Mouse (Mus musculus) megakaryocyte, adult 5-6 weeks (primary cell): ENCODE data around the gene Naif1. TPM values are rescaled to one million over a fixed set of nuclear protein-coding genes. Genes with fewer than 3 reads are reported as not detected.
"Not testable (repeated sequence)": the region's sequence is repeated elsewhere in the genome, so short reads cannot be mapped to it uniquely, and the experiment has no call there.

Experiments used
- ATAC-seq: 2 replicates; pipeline ENCODE4 v1.8.0; 2016; ENCODE audit warnings: mild to moderate bottlenecking, inconsistent platforms; ENCODE audit not compliant: poor library complexity, severe bottlenecking
- total RNA-seq, 2 experiments: library from RNA; stranded (forward) in 1 of 2; stranded (reverse) in 1 of 2; fragments of 153-499, 151-499 nt in 1 of 2; fragments of 221-1000, 200-1000 nt in 1 of 2; gene quantifications; 2 replicates each; pipeline versions ENCODE4 v1.2.3 to v1.2.4; 2015 to 2017

The Naif1 gene
- total RNA-seq, 2 experiments from 2014 or later = 3.2 to 3.5 TPM

GRCm38 (mm10) chr2:32453641-32454303, 3.5 kb downstream of the Naif1 start:
- ATAC-seq = no peak

- no peak for ATAC-seq
Measured at GRCm38 (mm10) chr2:32454633-32455032, 4.4 kb downstream of the Naif1 start.

- ATAC-seq = no peak
Measured at GRCm38 (mm10) chr2:32455101-32455500, 4.8 kb downstream of the Naif1 start.

- no peak for ATAC-seq
Measured at GRCm38 (mm10) chr2:32458300-32458699, 8.0 kb downstream of the Naif1 start.

GRCm38 (mm10) chr2:32459657-32460056, 9.4 kb downstream of the Naif1 start:
- ATAC-seq = no peak

GRCm38 (mm10) chr2:32463773-32464172, 13.5 kb downstream of the Naif1 start:
- no peak for ATAC-seq

- ATAC-seq = no peak
Measured at GRCm38 (mm10) chr2:32464212-32464891, 14.1 kb downstream of the Naif1 start.

- no peak for ATAC-seq
Measured at GRCm38 (mm10) chr2:32471001-32471680, 20.9 kb downstream of the Naif1 start.

GRCm38 (mm10) chr2:32471681-32472061, 21.4 kb downstream of the Naif1 start:
- no peak; the same call in 1 of the 2 replicates for ATAC-seq

- ATAC-seq = not testable (repeated sequence)
Measured at GRCm38 (mm10) chr2:32475361-32475760, 25.1 kb downstream of the Naif1 start.

GRCm38 (mm10) chr2:32482351-32482750, 32.1 kb downstream of the Naif1 start:
- no peak for ATAC-seq

- no peak for ATAC-seq
Measured at GRCm38 (mm10) chr2:32483179-32483875, 33.1 kb downstream of the Naif1 start.

- ATAC-seq = no peak
Measured at GRCm38 (mm10) chr2:32484933-32485332, 34.7 kb downstream of the Naif1 start.

GRCm38 (mm10) chr2:32485751-32486150, 35.5 kb downstream of the Naif1 start:
- no peak for ATAC-seq

- ATAC-seq = no peak
Measured at GRCm38 (mm10) chr2:32486155-32486554, 35.9 kb downstream of the Naif1 start.

GRCm38 (mm10) chr2:32487124-32487623, 36.9 kb downstream of the Naif1 start:
- ATAC-seq = peak; percentile 93

- peak; percentile 69 for ATAC-seq
Measured at GRCm38 (mm10) chr2:32488679-32489078, 38.4 kb downstream of the Naif1 start.

GRCm38 (mm10) chr2:32490730-32491129, 40.5 kb downstream of the Naif1 start:
- not testable (repeated sequence) for ATAC-seq

- ATAC-seq = no peak
Measured at GRCm38 (mm10) chr2:32492661-32493060, 42.4 kb downstream of the Naif1 start.

GRCm38 (mm10) chr2:32493301-32493701, 43.0 kb downstream of the Naif1 start:
- ATAC-seq = peak; percentile 39

- no peak for ATAC-seq
Measured at GRCm38 (mm10) chr2:32494522-32494921, 44.3 kb downstream of the Naif1 start.
